Mouse (Mus musculus): ENCODE data around the gene Synj2. TPM values are rescaled to one million over a fixed set of nuclear protein-coding genes. Genes with fewer than 3 reads are reported as not detected.

Gene Synj2
- 9.7 and 11.2 TPM in 2 replicates for polyA plus RNA-seq (2012; ENCODE audit: insufficient read depth, insufficient read length, missing spikeins)

- peak within 1 kb of the TSS; percentile 96 for H3K4me3 ChIP-seq (ENCODE audit: insufficient read depth, low read length)
- H3K27ac ChIP-seq (ENCODE audit: insufficient read depth, low read depth, low read length): peak within 1 kb of the TSS; percentile 15
- TF ChIP-seq CTCF (IDR thresholded peaks at IDR 0.05; ENCODE audit: low read depth, low read length) (no peak), POLR2A (IDR thresholded peaks at IDR 0.05; ENCODE audit: borderline replicate concordance, low read depth, low read length) (no peak)
- peaks cover 20% of the 10 kb centered on the region for H3K4me1 ChIP-seq (ENCODE audit: control insufficient read depth, insufficient read depth, low read length)
Observed at GRCm38 (mm10) chr17:5941230-5942043, at the start of gene Synj2. TSS of gene Synj2 (plus strand) at chr17:5941280.

GRCm38 (mm10) chr17:5891933-5892683 lies 49.0 kb upstream of the Synj2 start:
- Histone ChIP-seq H3K4me1 (ENCODE audit: control insufficient read depth, insufficient read depth, low read length) (peaks cover 5% of the 10 kb centered on the region), H3K27ac (ENCODE audit: insufficient read depth, low read depth, low read length) (no peak overlapping the region), H3K4me3 (ENCODE audit: insufficient read depth, low read length) (no peak overlapping the region)
- no peak for TF ChIP-seq POLR2A (IDR thresholded peaks at IDR 0.05; ENCODE audit: borderline replicate concordance, low read depth, low read length)

- H3K4me3 ChIP-seq (ENCODE audit: insufficient read depth, low read length): no peak overlapping the region
- H3K27ac ChIP-seq (ENCODE audit: insufficient read depth, low read depth, low read length): no peak overlapping the region
- TF ChIP-seq POLR2A (IDR thresholded peaks at IDR 0.05; ENCODE audit: borderline replicate concordance, low read depth, low read length) (no peak), CTCF (IDR thresholded peaks at IDR 0.05; ENCODE audit: low read depth, low read length) (no peak)
Observed at GRCm38 (mm10) chr17:5893092-5893491, 48.0 kb upstream of the Synj2 start.

GRCm38 (mm10) chr17:5893574-5894148 lies 47.4 kb upstream of the Synj2 start:
- H3K4me1 ChIP-seq (ENCODE audit: control insufficient read depth, insufficient read depth, low read length): peaks cover 7% of the 10 kb centered on the region; the same call in 1 of the 2 replicates
- H3K4me3 ChIP-seq (ENCODE audit: insufficient read depth, low read length): no peak overlapping the region
- H3K27ac ChIP-seq (ENCODE audit: insufficient read depth, low read depth, low read length): no peak overlapping the region
- TF ChIP-seq POLR2A (IDR thresholded peaks at IDR 0.05; ENCODE audit: borderline replicate concordance, low read depth, low read length) (no peak), CTCF (IDR thresholded peaks at IDR 0.05; ENCODE audit: low read depth, low read length) (no peak)

More at GRCm38 (mm10) chr17:5893092-5893491, 48.0 kb upstream of the Synj2 start:
- peaks cover 7% of the 10 kb centered on the region; the same call in 1 of the 2 replicates for H3K4me1 ChIP-seq (ENCODE audit: control insufficient read depth, insufficient read depth, low read length)

- peaks cover 7% of the 10 kb centered on the region; the same call in 1 of the 2 replicates for H3K4me1 ChIP-seq (ENCODE audit: control insufficient read depth, insufficient read depth, low read length)
- no peak overlapping the region for H3K27ac ChIP-seq (ENCODE audit: insufficient read depth, low read depth, low read length)
- no peak for TF ChIP-seq POLR2A (IDR thresholded peaks at IDR 0.05; ENCODE audit: borderline replicate concordance, low read depth, low read length)
- no peak for TF ChIP-seq CTCF (IDR thresholded peaks at IDR 0.05; ENCODE audit: low read depth, low read length)
- no peak overlapping the region for H3K4me3 ChIP-seq (ENCODE audit: insufficient read depth, low read length)
Observed at GRCm38 (mm10) chr17:5896066-5896465, 45.0 kb upstream of the Synj2 start.

- Histone ChIP-seq H3K4me1 (ENCODE audit: control insufficient read depth, insufficient read depth, low read length) (peaks cover 7% of the 10 kb centered on the region; the same call in 1 of the 2 replicates), H3K4me3 (ENCODE audit: insufficient read depth, low read length) (no peak overlapping the region), H3K27ac (ENCODE audit: insufficient read depth, low read depth, low read length) (no peak overlapping the region)
- no peak for TF ChIP-seq POLR2A (IDR thresholded peaks at IDR 0.05; ENCODE audit: borderline replicate concordance, low read depth, low read length)
- no peak for TF ChIP-seq CTCF (IDR thresholded peaks at IDR 0.05; ENCODE audit: low read depth, low read length)
Observed at GRCm38 (mm10) chr17:5896607-5897006, 44.5 kb upstream of the Synj2 start.

GRCm38 (mm10) chr17:5897326-5898200 lies 43.5 kb upstream of the Synj2 start:
- Histone ChIP-seq H3K4me1 (ENCODE audit: control insufficient read depth, insufficient read depth, low read length) (peaks cover 7% of the 10 kb centered on the region; the same call in 1 of the 2 replicates), H3K27ac (ENCODE audit: insufficient read depth, low read depth, low read length) (no peak overlapping the region)

DNA sequence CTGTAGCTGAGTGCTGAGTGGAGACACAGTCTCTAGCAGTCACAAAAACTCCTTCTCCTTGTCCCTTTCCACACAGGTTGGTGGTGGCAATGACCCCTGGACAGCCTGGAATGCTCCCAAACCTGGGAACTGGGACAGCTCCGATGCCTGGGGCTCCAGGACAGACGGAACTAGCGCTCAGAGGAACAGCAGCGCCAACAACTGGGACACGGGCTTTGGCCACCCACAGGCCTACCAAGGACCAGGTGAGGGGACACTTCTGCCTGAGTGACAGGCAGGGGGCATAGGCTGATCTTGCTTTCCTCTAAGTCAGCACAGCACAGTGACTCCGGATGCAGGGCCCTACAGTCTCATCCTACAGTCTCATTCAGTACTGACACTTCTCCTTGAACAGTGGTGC lies 41.8 kb upstream of the Synj2 start:
- TF ChIP-seq CTCF (IDR thresholded peaks at IDR 0.05; ENCODE audit: low read depth, low read length): no peak
- TF ChIP-seq POLR2A (IDR thresholded peaks at IDR 0.05; ENCODE audit: borderline replicate concordance, low read depth, low read length): no peak
- Histone ChIP-seq H3K27ac (ENCODE audit: insufficient read depth, low read depth, low read length) (no peak overlapping the region), H3K4me3 (ENCODE audit: insufficient read depth, low read length) (no peak overlapping the region), H3K4me1 (ENCODE audit: control insufficient read depth, insufficient read depth, low read length) (peaks cover 7% of the 10 kb centered on the region; the same call in 1 of the 2 replicates)

More at GRCm38 (mm10) chr17:5897326-5898200, 43.5 kb upstream of the Synj2 start:
- TF ChIP-seq CTCF (IDR thresholded peaks at IDR 0.05; ENCODE audit: low read depth, low read length) (no peak), POLR2A (IDR thresholded peaks at IDR 0.05; ENCODE audit: borderline replicate concordance, low read depth, low read length) (no peak)
- no peak overlapping the region for H3K4me3 ChIP-seq (ENCODE audit: insufficient read depth, low read length)

GRCm38 (mm10) chr17:5901381-5901780 lies 39.7 kb upstream of the Synj2 start:
- Histone ChIP-seq H3K4me1 (ENCODE audit: control insufficient read depth, insufficient read depth, low read length) (peaks cover 7% of the 10 kb centered on the region; the same call in 1 of the 2 replicates), H3K27ac (ENCODE audit: insufficient read depth, low read depth, low read length) (no peak overlapping the region), H3K4me3 (ENCODE audit: insufficient read depth, low read length) (no peak overlapping the region)
- TF ChIP-seq CTCF (IDR thresholded peaks at IDR 0.05; ENCODE audit: low read depth, low read length) (no peak), POLR2A (IDR thresholded peaks at IDR 0.05; ENCODE audit: borderline replicate concordance, low read depth, low read length) (no peak)
